Mouse (Mus musculus) liver, embryonic 11.5 days (tissue): ENCODE data around the gene Capza2. TPM values are rescaled to one million over a fixed set of nuclear protein-coding genes. Genes with fewer than 3 reads are reported as not detected.

Experiments used
- ATAC-seq: fragments of 200-750 bp; cut with Nextera tagmentation; replicated peaks from 2 replicates; pipeline ENCODE4 v1.8.0; 2017; ENCODE audit warnings: moderate number of reproducible peaks, mild to moderate bottlenecking, moderate TSS enrichment, moderate library complexity; ENCODE audit not compliant: low FRiP score
- DNase-seq: peaks from one replicate; pipeline ENCODE4 v3.0.0-alpha.2; 2017; ENCODE audit warnings: low spot score
- H3K27ac ChIP-seq: fragments of 300-500 bp; sonication (generic); 2 replicates; pipeline ENCODE4 v1.5.1; 2014; ENCODE audit warnings: mild to moderate bottlenecking, low read depth, low read length, control low read depth
- H3K27me3 ChIP-seq: fragments of 300-500 bp; sonication (generic); replicated peaks from 2 replicates; pipeline ENCODE4 v1.6.1; 2014; ENCODE audit warnings: low read length, mixed read lengths; ENCODE audit not compliant: control insufficient read depth, insufficient read depth
- H3K36me3 ChIP-seq: fragments of 300-500 bp; sonication (generic); 2 replicates; pipeline ENCODE4 v1.6.1; 2014; ENCODE audit warnings: mild to moderate bottlenecking, low read length, moderate library complexity, mixed read lengths; ENCODE audit not compliant: control insufficient read depth, insufficient read depth
- H3K4me1 ChIP-seq: fragments of 300-500 bp; sonication (generic); replicated peaks from 2 replicates; pipeline ENCODE4 v1.6.1; 2014; ENCODE audit warnings: low read length, mixed read lengths; ENCODE audit not compliant: control insufficient read depth, insufficient read depth
- H3K4me2 ChIP-seq: fragments of 300-500 bp; sonication (generic); 2 replicates; pipeline ENCODE4 v1.6.1; 2014; ENCODE audit warnings: mild to moderate bottlenecking, control low read depth, moderate library complexity
- H3K4me3 ChIP-seq: fragments of 300-500 bp; sonication (generic); 2 replicates; pipeline ENCODE4 v1.5.1; 2014; ENCODE audit warnings: low read depth, low read length, control low read depth
- H3K9ac ChIP-seq: fragments of 300-500 bp; sonication (generic); 2 replicates; pipeline ENCODE4 v1.6.1; 2014; ENCODE audit warnings: low read depth, low read length, control low read depth
- H3K9me3 ChIP-seq: fragments of 300-500 bp; sonication (generic); 2 replicates; pipeline ENCODE4 v1.6.1; 2016; ENCODE audit warnings: low read length, inconsistent platforms, mixed read lengths; ENCODE audit not compliant: control insufficient read depth
- WGBS: fragments of 180-500 bp; shearing (Covaris S2); extraction: QIAGEN DNeasy Blood & Tissue Kit; methylation state at CpG from one replicate; pipeline ENCODE4 v1.1.7; 2014; 5-methylcytosine and 5-hydroxymethylcytosine counted together
- polyA plus RNA-seq: library from polyadenylated mRNA; unstranded; fragments of >200 nt; fragmentation: Nextera tagmentation; extraction: Ambion mirVana; gene quantifications from 2 replicates; pipeline ENCODE4 v1.2.1, GENCODE M21; 2014

The Capza2 gene
- polyA plus RNA-seq, 1 experiment from 2014 or later, result 164 TPM

DNA sequence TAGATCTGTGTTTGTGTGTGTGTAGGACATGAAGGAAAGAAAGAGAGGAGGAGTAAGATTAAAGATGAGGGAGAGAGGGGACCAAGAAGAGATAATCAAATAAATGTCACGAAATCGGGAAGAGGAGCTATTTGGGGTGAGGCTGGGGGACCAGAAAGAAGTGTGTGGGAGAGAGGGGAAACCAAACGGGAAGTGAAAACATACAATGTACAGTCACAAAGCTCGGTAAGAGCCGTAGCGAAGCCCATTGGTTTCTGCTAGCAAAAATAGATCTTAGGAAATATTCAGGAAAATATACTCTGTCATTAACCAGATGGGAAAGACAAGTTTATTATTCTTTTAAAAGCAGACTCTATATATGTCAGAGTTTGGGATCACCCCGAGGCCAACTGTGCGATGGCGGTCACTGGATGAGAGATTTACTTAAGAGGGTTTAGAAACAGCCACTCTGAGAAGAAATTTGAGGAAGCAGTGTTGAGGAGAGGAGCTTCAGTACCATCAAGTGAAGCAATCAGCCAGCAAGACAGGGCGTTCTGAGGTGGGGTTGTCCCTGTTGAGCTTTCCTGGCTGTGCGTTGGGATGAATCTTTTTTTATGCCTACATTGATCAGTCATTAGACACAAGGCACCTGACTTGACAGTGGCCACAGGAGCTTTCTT, 24.6 kb upstream of the Capza2 start:
- DNase-seq (no peak), ATAC-seq (no peak)
- no peak overlapping the region for H3K9ac ChIP-seq
- no peaks in the 10 kb centered on the region for H3K36me3 ChIP-seq
- no peak overlapping the region for H3K4me3 ChIP-seq
- no peaks in the 10 kb centered on the region for H3K9me3 ChIP-seq
- H3K4me1 ChIP-seq, result no peaks in the 10 kb centered on the region
- H3K27ac ChIP-seq, result no peak overlapping the region
- no peaks in the 10 kb centered on the region for H3K27me3 ChIP-seq
- 63% methylated on average over 11 of the region's 11 CpGs for WGBS
- no peak overlapping the region for H3K4me2 ChIP-seq

DNA sequence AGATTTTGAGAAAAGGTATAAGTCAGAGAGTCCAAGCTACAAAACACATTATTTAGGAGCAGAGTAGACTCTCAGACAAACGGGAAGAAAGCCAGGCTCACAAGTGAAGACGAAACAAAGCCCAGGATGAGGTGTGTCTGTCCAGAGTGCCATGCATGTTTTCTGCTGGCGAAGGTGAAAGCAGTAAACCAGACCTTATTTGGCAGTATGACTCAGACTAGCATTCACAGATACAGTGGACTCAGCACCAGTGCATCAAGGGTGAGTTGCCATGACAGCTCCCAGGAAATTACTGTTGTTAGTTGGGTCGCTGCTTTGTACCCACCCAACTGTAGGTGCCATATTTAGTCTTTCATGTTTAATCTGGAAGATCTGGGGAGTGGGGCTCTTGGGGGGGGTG, 23.4 kb upstream of the Capza2 start:
- ATAC-seq (no peak), DNase-seq (no peak)
- no peak overlapping the region for H3K4me2 ChIP-seq
- no peaks in the 10 kb centered on the region for H3K27me3 ChIP-seq
- H3K4me3 ChIP-seq, result no peak overlapping the region
- H3K36me3 ChIP-seq, result no peaks in the 10 kb centered on the region
- WGBS, result 77% methylated on average over 4 of the region's 4 CpGs
- no peaks in the 10 kb centered on the region for H3K9me3 ChIP-seq
- H3K9ac ChIP-seq, result no peak overlapping the region
- no peaks in the 10 kb centered on the region for H3K4me1 ChIP-seq
- no peak overlapping the region for H3K27ac ChIP-seq

DNA sequence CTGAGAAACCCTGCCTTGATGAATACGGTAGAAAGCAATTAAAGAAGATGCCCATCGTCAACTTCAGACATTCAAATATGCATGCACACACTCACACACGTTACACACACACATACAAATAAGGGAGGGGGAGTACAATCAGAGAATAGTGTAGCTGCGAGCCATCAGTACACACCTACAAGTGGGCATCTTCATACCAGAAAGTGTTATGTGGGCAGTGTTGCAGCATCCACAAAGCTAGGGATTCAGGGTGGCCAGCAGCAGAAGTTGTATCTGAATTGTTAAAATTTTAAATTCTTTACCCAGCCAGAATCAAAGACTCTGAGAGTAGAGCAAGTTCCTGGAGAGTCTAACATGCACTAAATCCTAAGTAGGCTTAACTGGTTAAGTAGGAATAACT, 15.2 kb upstream of the Capza2 start:
- WGBS, result 94% methylated on average over 4 of the region's 4 CpGs
- no peak overlapping the region for H3K27ac ChIP-seq
- no peak for ATAC-seq

GRCm38 (mm10) chr6:17621436-17621835, 14.6 kb upstream of the Capza2 start:
- Histone ChIP-seq H3K9me3 (no peaks in the 10 kb centered on the region), H3K4me2 (no peak overlapping the region), H3K27ac (no peak overlapping the region), H3K36me3 (no peaks in the 10 kb centered on the region), H3K9ac (no peak overlapping the region), H3K4me3 (no peak overlapping the region), H3K4me1 (no peaks in the 10 kb centered on the region), H3K27me3 (no peaks in the 10 kb centered on the region)
- WGBS, result 63% methylated on average over 3 of the region's 3 CpGs
- ATAC-seq (no peak), DNase-seq (no peak)

More for the DNA sequence above, 15.2 kb upstream of the Capza2 start:
- DNase-seq, result no peak
- Histone ChIP-seq H3K9me3 (no peaks in the 10 kb centered on the region), H3K9ac (no peak overlapping the region), H3K4me1 (no peaks in the 10 kb centered on the region), H3K27me3 (no peaks in the 10 kb centered on the region), H3K4me3 (no peak overlapping the region), H3K36me3 (no peaks in the 10 kb centered on the region), H3K4me2 (no peak overlapping the region)

DNA sequence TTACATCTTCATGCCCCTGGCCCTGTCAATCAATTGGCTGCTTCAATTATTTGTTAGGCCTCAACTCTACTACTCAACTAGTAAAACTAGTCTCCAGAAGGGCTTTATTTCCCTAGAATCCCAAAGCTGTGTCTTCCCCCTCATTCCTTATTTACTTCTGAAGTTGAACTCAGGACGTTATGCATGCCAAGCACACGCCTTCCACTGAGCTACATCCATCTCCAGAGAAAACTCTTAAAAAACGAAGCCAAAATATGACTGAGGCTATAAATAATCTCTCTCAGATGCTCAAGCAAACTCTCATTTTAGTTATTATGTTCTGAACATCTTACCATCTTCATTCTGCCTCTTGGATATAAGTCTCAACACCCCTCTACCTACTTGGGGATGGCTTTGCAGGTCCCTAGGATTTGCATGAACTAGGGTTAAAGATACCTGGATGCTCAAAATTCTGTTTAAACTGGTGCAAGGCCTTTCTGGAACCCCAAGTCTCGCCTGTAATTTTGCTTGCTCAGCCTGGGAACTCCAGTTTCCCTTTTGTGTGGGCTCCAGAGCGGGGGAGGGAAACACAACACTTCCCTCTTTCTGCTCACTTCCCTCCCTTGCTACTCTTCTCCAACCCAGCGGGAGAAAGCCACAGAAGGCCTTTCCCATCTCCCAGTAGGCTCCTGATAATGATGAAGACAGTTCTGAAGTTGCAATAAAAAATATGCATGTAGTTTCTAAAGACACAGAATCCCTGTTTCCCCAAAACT, 7.2 kb upstream of the Capza2 start:
- 53% methylated on average over 6 of the region's 6 CpGs for WGBS
- H3K36me3 ChIP-seq, result no peaks in the 10 kb centered on the region

GRCm38 (mm10) chr6:17629756-17630155, 6.3 kb upstream of the Capza2 start:
- Histone ChIP-seq H3K27me3 (no peaks in the 10 kb centered on the region), H3K4me1 (peaks cover 7% of the 10 kb centered on the region; the same call in 1 of the 2 replicates), H3K36me3 (no peaks in the 10 kb centered on the region), H3K9me3 (no peaks in the 10 kb centered on the region), H3K27ac (no peak overlapping the region), H3K4me3 (no peak overlapping the region), H3K4me2 (no peak overlapping the region), H3K9ac (no peak overlapping the region)
- no peak for ATAC-seq
- no peak for DNase-seq
- WGBS, result 69% methylated on average over 5 of the region's 5 CpGs

More for the DNA sequence above, 7.2 kb upstream of the Capza2 start:
- no peak for ATAC-seq
- H3K4me1 ChIP-seq, result peaks cover 7% of the 10 kb centered on the region; the same call in 1 of the 2 replicates
- no peak overlapping the region for H3K9ac ChIP-seq
- H3K9me3 ChIP-seq, result no peaks in the 10 kb centered on the region
- no peaks in the 10 kb centered on the region for H3K27me3 ChIP-seq
- H3K4me2 ChIP-seq, result no peak overlapping the region
- H3K27ac ChIP-seq, result no peak overlapping the region
- H3K4me3 ChIP-seq, result no peak overlapping the region
- no peak for DNase-seq

- Histone ChIP-seq H3K36me3 (no peaks in the 10 kb centered on the region), H3K9ac (no peak overlapping the region), H3K4me1 (peaks cover 16% of the 10 kb centered on the region), H3K9me3 (no peaks in the 10 kb centered on the region), H3K4me2 (no peak overlapping the region), H3K27ac (no peak overlapping the region), H3K4me3 (no peak overlapping the region), H3K27me3 (no peaks in the 10 kb centered on the region)
- DNase-seq, result no peak
- no peak for ATAC-seq
- WGBS, result 81% methylated on average over 5 of the region's 5 CpGs
Measured at GRCm38 (mm10) chr6:17631611-17632010, 4.4 kb upstream of the Capza2 start.

GRCm38 (mm10) chr6:17633819-17634218, 2.2 kb upstream of the Capza2 start:
- Histone ChIP-seq H3K4me3 (no peak overlapping the region), H3K9ac (no peak overlapping the region), H3K27ac (no peak overlapping the region), H3K27me3 (no peaks in the 10 kb centered on the region), H3K36me3 (no peaks in the 10 kb centered on the region), H3K4me1 (peaks cover 19% of the 10 kb centered on the region), H3K9me3 (no peaks in the 10 kb centered on the region), H3K4me2 (no peak overlapping the region)
- WGBS, result 41% methylated on average over 3 of the region's 3 CpGs
- DNase-seq (no peak), ATAC-seq (no peak)

DNA sequence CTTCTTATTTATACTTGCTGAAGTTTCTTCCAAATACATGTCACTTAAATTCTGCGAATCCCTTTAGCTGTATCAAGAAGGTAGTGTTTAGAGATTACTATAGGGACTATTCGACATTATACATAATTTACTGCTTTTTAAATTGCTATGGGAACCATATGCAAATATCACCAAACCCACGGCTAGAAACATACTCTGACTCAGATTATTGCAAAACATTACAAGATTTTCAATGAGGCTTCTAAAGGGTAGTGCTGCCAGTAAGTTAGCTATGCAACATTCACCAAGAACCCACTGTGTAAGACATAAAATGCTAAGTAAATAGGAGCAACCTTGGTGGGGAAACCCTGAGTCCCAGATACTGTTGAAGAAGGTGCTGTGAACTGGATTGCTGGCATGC, 1.0 kb upstream of the Capza2 start:
- no peak overlapping the region for H3K27ac ChIP-seq
- H3K4me3 ChIP-seq, result no peak overlapping the region
- H3K4me2 ChIP-seq, result peak overlapping the region; percentile 47
- 75% methylated on average over 3 of the region's 3 CpGs for whole genome bisulfite sequencing
- H3K9ac ChIP-seq, result no peak overlapping the region; the same call in 1 of the 2 replicates
- no peaks in the 10 kb centered on the region for H3K9me3 ChIP-seq
- H3K4me1 ChIP-seq, result peaks cover 18% of the 10 kb centered on the region
- no peak for ATAC-seq
- DNase-seq, result no peak
- H3K27me3 ChIP-seq, result no peaks in the 10 kb centered on the region
- no peaks in the 10 kb centered on the region for H3K36me3 ChIP-seq
